Mouse (Mus musculus) embryonic stem cell, embryonic (primary cell): ENCODE measurements around the gene Sgk1.
"Not testable (repeated sequence)": the region's sequence is repeated elsewhere in the genome, so short reads cannot be mapped to it uniquely, and the experiment has no call there.

Experiments
- CTCF ChIA-PET, 4 experiments: fragments of 300-600 bp in 2 of 4; fragments of 350-600 bp in 2 of 4; sonication (Branson Sonifier 250); formaldehyde crosslinking; loops; one replicate each; lab custom pipeline; 2022; ENCODE audit warnings: inconsistent platforms in 2 of 4; lab: Charles Lee
- POLR2A ChIA-PET, 4 experiments: fragments of 300-600 bp in 2 of 4; fragments of 350-600 bp in 2 of 4; sonication (Branson Sonifier 250); formaldehyde crosslinking; loops; one replicate each; lab custom pipeline; 2022; ENCODE audit warnings: antibody characterized with exemption in 4 of 4, inconsistent platforms in 1 of 4; lab: Charles Lee

Sgk1 gene

DNA sequence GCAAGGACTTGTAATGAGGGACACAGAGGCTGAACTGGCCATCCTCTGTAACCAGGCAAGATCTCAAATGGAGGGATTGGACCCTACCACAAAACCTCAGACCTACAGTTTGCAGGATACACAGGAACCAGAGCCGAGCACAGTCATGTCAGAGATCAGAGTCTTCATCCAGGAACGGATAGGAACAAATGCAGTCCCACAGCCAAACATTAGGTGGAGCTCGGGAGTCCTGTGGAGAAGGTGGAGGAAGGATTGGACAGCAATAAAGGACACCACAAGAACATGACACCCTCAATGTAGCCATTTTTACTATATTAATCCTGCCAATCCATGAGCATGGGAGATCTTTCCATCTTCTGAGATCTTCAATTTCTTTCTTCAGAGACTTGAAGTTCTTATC, 154.3 kb downstream of the Sgk1 start:
- CTCF ChIA-PET: not testable (repeated sequence)

More for the DNA sequence above, 154.3 kb downstream of the Sgk1 start:
- POLR2A ChIA-PET: interaction anchor here in 1 of 4 experiments (0.6 to 1.0 kb wide), 2 partner anchors 19 to 238 kb away, joined by 3 read pairs; no protein-coding TSS in a partner anchor
